Mouse (Mus musculus): ENCODE measurements around the gene Chd9.

GRCm38 (mm10) chr8:90856952-90857351 is 28.8 kb downstream of the Chd9 start:
- TF ChIP-seq CTCF (IDR thresholded peaks at IDR 0.05; ENCODE audit: insufficient read depth, low read depth, low read length) (no peak), POLR2A (IDR thresholded peaks at IDR 0.05; ENCODE audit: insufficient read depth, low read depth, low read length) (no peak)

Measured in olfactory bulb, adult 2 months (tissue).